Mouse (Mus musculus): ENCODE measurements around the gene Ptprh.

DNA sequence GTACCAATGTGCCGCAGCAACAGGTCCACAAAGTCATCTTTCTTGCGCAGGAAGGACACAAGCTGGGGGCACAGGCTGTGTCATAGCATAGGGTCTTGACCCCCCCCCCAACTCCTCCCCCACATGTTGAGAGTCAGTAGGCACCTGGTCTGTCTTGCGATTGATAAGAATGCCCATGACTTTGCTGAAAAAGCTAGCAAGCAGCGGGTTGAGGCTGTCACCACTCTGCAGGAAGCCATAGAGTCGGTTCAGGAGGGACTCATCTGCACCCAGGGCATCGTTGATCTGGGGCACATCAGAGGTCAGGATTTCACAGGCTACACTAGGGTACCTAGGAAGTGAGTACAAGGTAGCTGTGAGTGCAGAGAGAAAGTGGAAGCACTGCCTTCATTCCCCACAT lies 39.4 kb upstream of the Ptprh start:
- TF ChIP-seq CTCF (IDR thresholded peaks at IDR 0.05; ENCODE audit: borderline replicate concordance, insufficient read depth, low read length) (no peak), POLR2A (IDR thresholded peaks at IDR 0.05; ENCODE audit: low read depth, low read length) (no peak)
